Mouse (Mus musculus): Measurements from ENCODE around the gene Fgfr2.

DNA sequence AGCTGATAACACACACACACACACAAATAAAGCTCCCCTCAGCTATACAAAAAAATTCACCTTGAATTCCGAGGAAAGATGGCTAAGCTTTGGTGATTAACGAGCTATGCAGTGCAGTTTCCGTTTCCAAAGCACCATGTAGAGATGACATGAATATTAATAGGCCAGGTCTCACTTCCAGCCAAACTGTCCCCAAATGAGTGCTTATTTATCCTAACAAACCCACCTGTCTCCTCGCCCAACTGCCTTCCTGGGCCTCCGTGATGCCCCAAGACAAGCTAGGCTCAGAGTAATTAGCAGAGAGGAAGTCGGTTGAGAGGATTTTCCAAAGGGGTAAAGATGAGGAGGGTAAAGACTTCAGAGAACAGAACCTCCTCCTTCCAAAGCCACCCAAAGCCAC lies 2652.1 kb downstream of the Fgfr2 start:
- TF ChIP-seq POLR2A (IDR thresholded peaks at IDR 0.05; ENCODE audit: low read depth, low read length) (no peak), CTCF (IDR thresholded peaks at IDR 0.05; ENCODE audit: extremely low read depth, insufficient read length, insufficient replicate concordance, low read depth, low read length) (no peak)

Data from small intestine, adult 2 months (tissue).